Mouse (Mus musculus): ENCODE measurements at regions not wholly inside any gene's neighbourhood (a gene's known extent, or its start where the extent isn't known, plus 50 kb on each side); places are given as distances from the start of the nearest gene placed in this dataset.

DNA sequence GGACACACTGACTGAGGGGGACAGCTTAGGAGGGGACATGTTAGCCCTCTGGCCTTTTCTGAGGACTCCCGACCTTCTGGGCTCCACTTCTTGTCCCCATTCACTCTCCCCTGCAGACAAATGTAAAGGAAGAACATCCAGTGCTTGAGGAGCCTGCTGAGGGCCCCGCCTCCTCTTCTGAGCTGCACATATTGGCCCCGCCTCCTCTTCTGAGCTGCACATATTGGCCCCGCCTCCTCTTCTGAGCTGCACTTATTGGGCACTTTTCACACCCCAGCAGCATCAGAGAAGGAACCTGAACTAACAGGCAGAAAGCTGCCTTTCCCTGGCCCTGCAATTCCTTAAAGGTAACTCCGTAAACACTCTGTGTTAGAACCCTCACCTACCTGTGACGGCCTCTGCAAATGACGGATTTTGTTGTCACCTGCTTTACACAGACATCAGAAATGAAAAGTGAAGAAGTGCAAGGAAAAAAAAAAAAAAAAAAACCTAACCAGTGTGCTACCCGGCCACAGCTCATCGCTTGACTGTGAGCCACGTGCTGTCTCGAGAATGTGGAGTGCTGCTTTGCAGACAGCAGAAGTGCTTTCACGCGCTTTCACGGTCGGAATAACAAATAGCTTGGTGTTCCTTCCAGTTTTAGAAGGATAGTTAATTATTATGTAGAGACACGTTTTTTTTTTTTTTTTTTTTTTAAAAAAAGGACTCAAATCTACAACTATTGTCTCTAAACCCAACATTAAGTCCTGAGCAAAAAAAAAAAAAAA is 96.5 kb downstream of the Ddx11 start:
- H3K4me1 ChIP-seq (replicated peaks; ENCODE audit: control insufficient read depth, insufficient read depth, low read length), result no peaks in the 10 kb centered on the region
- no peaks in the 10 kb centered on the region; the same call in 1 of the 2 replicates for H3K27me3 ChIP-seq (ENCODE audit: control insufficient read depth, insufficient read depth, low read length)
- TF ChIP-seq CTCF (IDR thresholded peaks at IDR 0.05; ENCODE audit: borderline replicate concordance, control insufficient read depth, extremely low read depth, insufficient read depth, low read length, poor library complexity), result no peak
- no peak for TF ChIP-seq POLR2A (IDR thresholded peaks at IDR 0.05; ENCODE audit: control insufficient read depth, extremely low read depth, insufficient read depth, low read length, poor library complexity)
- H3K36me3 ChIP-seq (ENCODE audit: control insufficient read depth, insufficient read depth, low read length), result no peaks in the 10 kb centered on the region
- H3K4me3 ChIP-seq (ENCODE audit: control insufficient read depth, insufficient read depth, low read length), result no peak overlapping the region
- 73% methylated on average over 16 of the region's 16 CpGs for WGBS
- no peak for DNase-seq
- H3K27ac ChIP-seq (ENCODE audit: control insufficient read depth, insufficient read depth, low read length), result no peak overlapping the region

GRCm38 (mm10) chr17:66221256-66221655 is 97.9 kb downstream of the Ddx11 start:
- Histone ChIP-seq H3K4me3 (ENCODE audit: control insufficient read depth, insufficient read depth, low read length) (no peak overlapping the region), H3K27ac (ENCODE audit: control insufficient read depth, insufficient read depth, low read length) (no peak overlapping the region), H3K4me1 (replicated peaks; ENCODE audit: control insufficient read depth, insufficient read depth, low read length) (no peaks in the 10 kb centered on the region), H3K27me3 (ENCODE audit: control insufficient read depth, insufficient read depth, low read length) (no peaks in the 10 kb centered on the region; the same call in 1 of the 2 replicates), H3K36me3 (ENCODE audit: control insufficient read depth, insufficient read depth, low read length) (no peaks in the 10 kb centered on the region)
- 12% methylated on average over 8 of the region's 8 CpGs for WGBS
- no peak for TF ChIP-seq CTCF (IDR thresholded peaks at IDR 0.05; ENCODE audit: borderline replicate concordance, control insufficient read depth, extremely low read depth, insufficient read depth, low read length, poor library complexity)
- TF ChIP-seq POLR2A (IDR thresholded peaks at IDR 0.05; ENCODE audit: control insufficient read depth, extremely low read depth, insufficient read depth, low read length, poor library complexity), result no peak
- peak; percentile 45 for DNase-seq

DNA sequence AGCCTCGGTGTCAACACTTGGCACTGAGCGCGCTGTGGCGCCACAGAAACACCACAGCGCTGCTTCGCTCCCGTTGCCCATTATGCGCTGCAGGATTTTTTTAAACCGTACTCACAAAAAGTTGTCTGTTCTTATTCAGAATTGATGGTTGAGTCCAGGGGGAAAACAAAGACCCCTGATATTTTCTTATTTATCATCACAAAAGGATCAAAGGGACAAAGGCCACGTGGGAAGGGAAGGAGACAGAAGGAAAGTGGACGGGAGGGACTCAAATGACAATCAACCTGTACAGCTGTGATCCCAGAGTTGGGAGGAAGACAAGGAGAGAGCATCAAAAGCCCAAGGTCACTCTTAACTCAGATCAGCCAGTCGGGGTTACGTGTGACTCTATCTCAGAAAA is 100.4 kb downstream of the Ddx11 start:
- H3K4me3 ChIP-seq (ENCODE audit: control insufficient read depth, insufficient read depth, low read length), result no peak overlapping the region
- H3K27me3 ChIP-seq (ENCODE audit: control insufficient read depth, insufficient read depth, low read length), result no peaks in the 10 kb centered on the region; the same call in 1 of the 2 replicates
- no peaks in the 10 kb centered on the region for H3K36me3 ChIP-seq (ENCODE audit: control insufficient read depth, insufficient read depth, low read length)
- no peak overlapping the region for H3K27ac ChIP-seq (ENCODE audit: control insufficient read depth, insufficient read depth, low read length)
- no peaks in the 10 kb centered on the region for H3K4me1 ChIP-seq (replicated peaks; ENCODE audit: control insufficient read depth, insufficient read depth, low read length)
- TF ChIP-seq CTCF (IDR thresholded peaks at IDR 0.05; ENCODE audit: borderline replicate concordance, control insufficient read depth, extremely low read depth, insufficient read depth, low read length, poor library complexity) (no peak), POLR2A (IDR thresholded peaks at IDR 0.05; ENCODE audit: control insufficient read depth, extremely low read depth, insufficient read depth, low read length, poor library complexity) (no peak)
- 93% methylated on average over 13 of the region's 13 CpGs for WGBS
- DNase-seq, result no peak

- no peak for DNase-seq
- H3K27ac ChIP-seq (ENCODE audit: control insufficient read depth, insufficient read depth, low read length), result no peak overlapping the region
- TF ChIP-seq POLR2A (IDR thresholded peaks at IDR 0.05; ENCODE audit: control insufficient read depth, extremely low read depth, insufficient read depth, low read length, poor library complexity), result no peak
- no peak for TF ChIP-seq CTCF (IDR thresholded peaks at IDR 0.05; ENCODE audit: borderline replicate concordance, control insufficient read depth, extremely low read depth, insufficient read depth, low read length, poor library complexity)
- H3K27me3 ChIP-seq (ENCODE audit: control insufficient read depth, insufficient read depth, low read length), result no peaks in the 10 kb centered on the region; the same call in 1 of the 2 replicates
- no peaks in the 10 kb centered on the region for H3K36me3 ChIP-seq (ENCODE audit: control insufficient read depth, insufficient read depth, low read length)
- 64% methylated on average over 7 of the region's 7 CpGs for WGBS
- H3K4me1 ChIP-seq (replicated peaks; ENCODE audit: control insufficient read depth, insufficient read depth, low read length), result no peaks in the 10 kb centered on the region
- no peak overlapping the region for H3K4me3 ChIP-seq (ENCODE audit: control insufficient read depth, insufficient read depth, low read length)
Measured at GRCm38 (mm10) chr17:66224241-66224640, 100.9 kb downstream of the Ddx11 start.

DNA sequence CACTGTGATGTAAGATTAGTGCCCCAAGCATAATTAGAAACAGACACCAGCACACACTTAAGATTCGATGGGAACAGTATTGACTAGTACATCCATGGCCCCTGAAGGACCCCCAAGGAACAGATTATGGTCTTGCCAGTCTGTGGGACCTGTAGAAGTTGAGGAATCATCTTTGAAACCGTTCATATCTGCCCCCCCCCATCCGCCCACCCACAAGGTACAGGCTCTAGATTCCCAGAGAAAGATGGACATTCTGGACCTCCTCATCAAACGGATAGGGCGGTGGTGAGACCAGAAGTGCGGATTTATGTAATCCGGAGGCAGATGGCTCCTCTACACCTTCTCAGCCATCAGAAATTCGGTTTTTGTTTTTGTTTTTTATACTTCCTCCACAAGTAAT is 109.1 kb downstream of the Ddx11 start:
- Histone ChIP-seq H3K4me1 (replicated peaks; ENCODE audit: control insufficient read depth, insufficient read depth, low read length) (no peaks in the 10 kb centered on the region), H3K27me3 (ENCODE audit: control insufficient read depth, insufficient read depth, low read length) (no peaks in the 10 kb centered on the region), H3K27ac (ENCODE audit: control insufficient read depth, insufficient read depth, low read length) (no peak overlapping the region), H3K36me3 (ENCODE audit: control insufficient read depth, insufficient read depth, low read length) (no peaks in the 10 kb centered on the region), H3K4me3 (ENCODE audit: control insufficient read depth, insufficient read depth, low read length) (no peak overlapping the region)
- DNase-seq, result no peak
- WGBS, result 84% methylated on average over 8 of the region's 8 CpGs
- TF ChIP-seq CTCF (IDR thresholded peaks at IDR 0.05; ENCODE audit: borderline replicate concordance, control insufficient read depth, extremely low read depth, insufficient read depth, low read length, poor library complexity) (no peak), POLR2A (IDR thresholded peaks at IDR 0.05; ENCODE audit: control insufficient read depth, extremely low read depth, insufficient read depth, low read length, poor library complexity) (no peak)

DNA sequence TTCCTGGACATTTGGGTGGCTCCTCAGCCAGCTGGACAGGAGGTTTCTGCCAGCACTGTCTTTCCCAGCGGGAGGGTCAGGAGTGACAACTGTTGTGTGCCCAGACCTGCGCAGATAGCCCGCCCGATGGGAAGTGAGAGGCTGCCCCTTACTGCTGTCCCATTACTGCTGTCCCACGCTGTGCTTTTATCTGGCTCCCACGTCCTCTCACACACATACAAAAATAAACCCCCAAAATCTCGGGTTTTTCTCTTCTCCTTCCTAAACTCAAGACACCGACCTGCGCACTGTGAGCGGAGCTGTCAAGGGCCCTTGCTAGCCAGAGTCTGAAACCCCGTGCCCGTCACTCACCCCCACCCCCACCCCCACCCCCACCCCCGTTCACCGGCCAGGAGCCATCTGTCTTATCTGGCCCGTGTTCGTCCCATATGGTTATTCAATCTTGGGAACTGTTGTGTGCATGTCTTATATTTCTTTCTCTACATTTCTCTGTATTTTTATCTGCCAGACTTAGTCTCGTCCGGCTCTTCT is 109.6 kb downstream of the Ddx11 start:
- H3K36me3 ChIP-seq (ENCODE audit: control insufficient read depth, insufficient read depth, low read length), result no peaks in the 10 kb centered on the region
- WGBS, result 68% methylated on average over 18 of the region's 18 CpGs
- H3K27ac ChIP-seq (ENCODE audit: control insufficient read depth, insufficient read depth, low read length), result no peak overlapping the region
- TF ChIP-seq CTCF (IDR thresholded peaks at IDR 0.05; ENCODE audit: borderline replicate concordance, control insufficient read depth, extremely low read depth, insufficient read depth, low read length, poor library complexity) (no peak), POLR2A (IDR thresholded peaks at IDR 0.05; ENCODE audit: control insufficient read depth, extremely low read depth, insufficient read depth, low read length, poor library complexity) (no peak)
- DNase-seq, result no peak
- H3K4me1 ChIP-seq (replicated peaks; ENCODE audit: control insufficient read depth, insufficient read depth, low read length), result no peaks in the 10 kb centered on the region
- no peak overlapping the region for H3K4me3 ChIP-seq (ENCODE audit: control insufficient read depth, insufficient read depth, low read length)
- no peaks in the 10 kb centered on the region for H3K27me3 ChIP-seq (ENCODE audit: control insufficient read depth, insufficient read depth, low read length)

Data from thymus, adult 2 months (tissue).